Mouse (Mus musculus) C3H10T1/2 (cell line): ENCODE results near the gene Olfr594. TPM values are rescaled to one million over a fixed set of nuclear protein-coding genes. Genes with fewer than 3 reads are reported as not detected.

Source experiments
- polyA plus RNA-seq, 2 experiments: library from polyadenylated mRNA; unstranded; fragments of >200 nt; fragmentation: generic; extraction: Trizol; gene quantifications; one replicate each; pipeline ENCODE4 v1.2.1; 2012; ENCODE audit warnings: missing spikeins in 2 of 2

Gene Olfr594
- polyA plus RNA-seq: not detected

GRCm38 (mm10) chr7:103216696-103217095 lies at the start of gene Olfr594:
Olfr594 (plus strand) TSS chr7:103216996.

DNA sequence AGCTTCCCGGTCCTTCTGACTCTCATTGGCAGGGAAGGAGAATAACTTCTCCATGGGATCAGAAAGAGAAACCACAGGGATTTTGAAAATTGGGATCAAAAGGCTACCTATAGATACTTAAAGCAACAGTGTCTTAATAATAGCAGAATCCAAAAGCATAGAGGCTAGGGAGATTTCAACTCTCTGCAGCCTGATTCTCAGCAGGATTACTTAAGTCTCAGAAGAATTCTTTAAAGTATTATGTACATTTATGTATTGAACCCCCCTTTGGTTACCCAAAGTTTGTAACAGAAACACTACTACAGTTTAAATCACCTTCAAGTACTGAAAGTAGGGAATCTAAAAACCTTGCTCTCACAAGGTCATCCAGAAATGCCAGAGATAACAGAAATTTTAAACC lies 38.6 kb upstream of the Olfr594 start, which contains the start of gene Olfr591:
Olfr591 (minus strand) TSS at position 101 of the 400 bp plus-strand sequence.

GRCm38 (mm10) chr7:103184503-103184902 lies 32.3 kb upstream of the Olfr594 start, which contains the start of gene Olfr592:
Olfr592 (plus strand) TSS chr7:103184803.

DNA sequence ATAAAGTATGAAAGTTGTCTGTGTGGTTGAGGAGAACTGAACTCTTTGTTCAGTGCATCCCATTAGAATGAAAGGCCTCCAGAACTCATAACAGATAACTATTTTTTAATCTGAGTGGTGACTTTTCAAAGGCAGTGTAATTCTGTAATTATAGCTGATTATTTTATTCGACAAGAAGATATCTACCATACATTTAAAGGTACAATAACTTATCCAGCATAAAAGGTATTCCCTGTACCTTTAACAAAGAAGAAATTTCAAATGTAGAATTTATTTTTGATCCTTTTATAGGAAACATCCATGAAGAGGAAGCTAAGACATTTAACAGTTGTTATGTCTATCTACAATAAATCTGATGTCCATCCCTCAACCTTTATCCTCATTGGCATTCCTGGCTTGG lies 5.2 kb upstream of the Olfr594 start, which contains the start of gene Olfr593:
Olfr593 (plus strand) TSS at position 301 of the 400 bp plus-strand sequence.

GRCm38 (mm10) chr7:103252405-103252804 lies 35.6 kb downstream of the Olfr594 start, which contains the start of gene Usp17ld:
Usp17ld (minus strand) TSS chr7:103252505.

Other genes starting within 250 kb of the Olfr594 start
- gene Olfr577, start 241.1 kb upstream of the Olfr594 start, polyA plus RNA-seq: not detected
- not detected for gene Olfr578, start 227.7 kb upstream of the Olfr594 start, polyA plus RNA-seq
- not detected for gene Olfr582, start 179.0 kb upstream of the Olfr594 start, polyA plus RNA-seq
- gene Olfr583, start 165.7 kb upstream of the Olfr594 start, polyA plus RNA-seq: not detected
- gene Olfr584, start 135.1 kb upstream of the Olfr594 start, polyA plus RNA-seq: not detected
- not detected for gene Olfr585, start 119.3 kb upstream of the Olfr594 start, polyA plus RNA-seq
- gene Olfr586, start 91.4 kb upstream of the Olfr594 start, polyA plus RNA-seq: not detected
- gene Olfr588-ps1, start 76.1 kb upstream of the Olfr594 start, polyA plus RNA-seq: not detected
- not detected for gene Olfr589, start 60.6 kb upstream of the Olfr594 start, polyA plus RNA-seq
- gene Olfr591, start 38.7 kb upstream of the Olfr594 start, polyA plus RNA-seq: not detected
- gene Olfr592, start 32.2 kb upstream of the Olfr594 start, polyA plus RNA-seq: not detected
- not detected for gene Olfr593, start 5.1 kb upstream of the Olfr594 start, polyA plus RNA-seq
- gene Usp17ld, start 35.5 kb downstream of the Olfr594 start, polyA plus RNA-seq: not detected
- not detected for gene Olfr596, start 88.7 kb downstream of the Olfr594 start, polyA plus RNA-seq
- gene Olfr597, start 99.3 kb downstream of the Olfr594 start, polyA plus RNA-seq: not detected
- not detected for gene Olfr598, start 106.6 kb downstream of the Olfr594 start, polyA plus RNA-seq
- not detected for gene Olfr599, start 118.9 kb downstream of the Olfr594 start, polyA plus RNA-seq
- not detected for gene Olfr600, start 132.7 kb downstream of the Olfr594 start, polyA plus RNA-seq
- not detected for gene Olfr601, start 145.7 kb downstream of the Olfr594 start, polyA plus RNA-seq
- gene Olfr603, start 169.2 kb downstream of the Olfr594 start, polyA plus RNA-seq: not detected
- gene Usp17lc, start 198.1 kb downstream of the Olfr594 start, polyA plus RNA-seq: not detected
- not detected for gene Olfr605, start 228.4 kb downstream of the Olfr594 start, polyA plus RNA-seq
- gene Olfr606, start 232.1 kb downstream of the Olfr594 start, polyA plus RNA-seq: not detected
- gene Olfr607, start 247.2 kb downstream of the Olfr594 start, polyA plus RNA-seq: not detected